Mouse (Mus musculus) liver, embryonic 14.5 days (tissue): ENCODE results near the gene Tspan2. TPM values are rescaled to one million over a fixed set of nuclear protein-coding genes. Genes with fewer than 3 reads are reported as not detected.

Experiments
- ATAC-seq: fragments of 200-750 bp; cut with Nextera tagmentation; 2 replicates; pipeline ENCODE4 v1.8.0; 2017; ENCODE audit warnings: moderate number of reproducible peaks, mild to moderate bottlenecking, moderate library complexity; ENCODE audit not compliant: insufficient read depth
- DNase-seq, 3 experiments: peaks; one replicate each; pipeline ENCODE4 v3.0.0-alpha.2; 2012 to 2013; ENCODE audit warnings: low read depth in 3 of 3, low spot score in 3 of 3
- H3K27ac ChIP-seq: fragments of 300-500 bp; sonication (generic); 2 replicates; pipeline ENCODE4 v1.5.1; 2014; ENCODE audit warnings: moderate library complexity, mild to moderate bottlenecking, control low read depth, inconsistent platforms
- H3K27me3 ChIP-seq: fragments of 300-500 bp; sonication (generic); 2 replicates; pipeline ENCODE4 v1.6.1; 2014; ENCODE audit warnings: mild to moderate bottlenecking, low read length, moderate library complexity; ENCODE audit not compliant: control insufficient read depth, insufficient read depth
- H3K36me3 ChIP-seq: fragments of 300-500 bp; sonication (generic); replicated peaks from 2 replicates; pipeline ENCODE4 v1.6.1; 2014; ENCODE audit warnings: low read depth; ENCODE audit not compliant: control insufficient read depth, insufficient read depth
- H3K4me1 ChIP-seq, 2 experiments: fragments of 200-500 bp in 1 of 2; fragments of 300-500 bp in 1 of 2; sonication (generic) in 1 of 2; replicated peaks; 2 replicates each; pipeline ENCODE4 v1.6.1; 2012 to 2014; ENCODE audit warnings: antibody characterized with exemption in 1 of 2, inconsistent platforms in 1 of 2, low read length in 1 of 2; ENCODE audit not compliant: control insufficient read depth in 2 of 2, insufficient read depth in 2 of 2
- H3K4me2 ChIP-seq: fragments of 300-500 bp; sonication (generic); 2 replicates; pipeline ENCODE4 v1.6.1; 2014; ENCODE audit warnings: low read depth, mild to moderate bottlenecking, control low read depth, moderate library complexity
- H3K4me3 ChIP-seq, 2 experiments: fragments of 200-500 bp in 1 of 2; fragments of 300-500 bp in 1 of 2; sonication (generic) in 1 of 2; 2 replicates each; pipeline ENCODE4 v1.5.1; 2012 to 2014; ENCODE audit warnings: low read depth in 2 of 2, low read length in 2 of 2, mild to moderate bottlenecking in 2 of 2, control low read depth in 1 of 2, inconsistent platforms in 1 of 2, moderate library complexity in 1 of 2; ENCODE audit not compliant: insufficient read depth in 1 of 2
- H3K9ac ChIP-seq: fragments of 300-500 bp; sonication (generic); replicated peaks from 2 replicates; pipeline ENCODE4 v1.6.1; 2014; ENCODE audit warnings: mild to moderate bottlenecking, control low read depth, moderate library complexity
- H3K9me3 ChIP-seq: fragments of 300-500 bp; sonication (generic); 2 replicates; pipeline ENCODE4 v1.6.1; 2016; ENCODE audit warnings: low read length, mixed read lengths; ENCODE audit not compliant: control insufficient read depth
- CTCF ChIP-seq: IDR thresholded peaks from 2 replicates; pipeline ENCODE4 v1.5.1; 2016; ENCODE audit warnings: antibody characterized with exemption, low read depth, control low read depth
- EP300 ChIP-seq: IDR thresholded peaks from 2 replicates; pipeline ENCODE4 v1.6.1; 2016; ENCODE audit warnings: antibody characterized with exemption, low read depth
- WGBS: fragments of 180-500 bp; shearing (Covaris S2); extraction: QIAGEN DNeasy Blood & Tissue Kit; methylation state at CpG from one replicate; pipeline ENCODE4 v1.1.7; 2014; ENCODE audit not compliant: insufficient replicate concordance; 5-methylcytosine and 5-hydroxymethylcytosine counted together
- polyA plus RNA-seq, 2 experiments: library from polyadenylated mRNA; depleted of rRNA in 1 of 2; stranded (reverse) in 1 of 2; unstranded in 1 of 2; fragments of >200 nt; fragmentation: Nextera tagmentation in 1 of 2; extraction: Ambion mirVana in 1 of 2; gene quantifications; 2 replicates each; pipeline versions ENCODE4 v1.2.1 to v1.2.3; 2012 to 2014

Gene Tspan2
- polyA plus RNA-seq, 2 experiments = 1.2 to 2.2 TPM

DNA sequence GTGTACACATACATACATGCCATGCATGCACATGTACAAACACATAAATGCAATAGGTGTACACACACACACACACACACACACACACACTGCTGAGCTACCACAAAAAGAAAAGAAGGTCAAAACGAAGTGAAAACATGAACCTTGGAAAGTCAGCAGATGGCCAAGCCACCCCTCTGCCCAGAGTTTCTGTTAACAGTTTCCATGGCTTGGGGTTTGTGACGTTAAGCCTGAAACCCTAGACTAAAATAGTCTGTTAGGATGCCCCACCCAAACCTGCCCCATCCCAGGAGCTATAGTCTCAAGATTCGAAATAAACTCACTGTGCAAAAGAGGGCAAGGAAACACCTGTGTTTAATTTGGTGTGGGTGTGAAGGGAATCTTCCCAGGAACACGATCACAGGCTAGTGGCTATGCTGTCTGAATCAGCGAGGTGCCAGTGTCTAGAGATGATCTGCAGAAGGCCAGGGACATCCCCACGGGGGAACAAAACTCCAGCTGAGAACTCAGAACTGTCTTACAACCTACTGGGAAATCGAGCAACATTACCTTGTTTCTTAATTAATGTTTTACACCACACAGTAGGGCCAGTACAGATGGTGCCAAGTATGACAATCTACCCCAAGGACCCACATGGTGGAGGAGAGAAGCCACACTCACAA is 9.4 kb upstream of the Tspan2 start:
- no peaks in the 10 kb centered on the region for H3K27me3 ChIP-seq
- H3K4me2 ChIP-seq = no peak overlapping the region
- no peak for DNase-seq
- no peak for ATAC-seq
- H3K4me1 ChIP-seq = peaks cover 3 to 7% of the 10 kb centered on the region in 2 experiments; a peak in 2 of 4 replicates
- H3K4me3 ChIP-seq = no peak overlapping the region
- H3K27ac ChIP-seq = no peak overlapping the region
- WGBS = 47% methylated on average over 7 of the region's 7 CpGs
- TF ChIP-seq CTCF = no peak
- TF ChIP-seq EP300 = no peak
- H3K9ac ChIP-seq = no peak overlapping the region
- no peaks in the 10 kb centered on the region for H3K9me3 ChIP-seq
- H3K36me3 ChIP-seq = no peaks in the 10 kb centered on the region

DNA sequence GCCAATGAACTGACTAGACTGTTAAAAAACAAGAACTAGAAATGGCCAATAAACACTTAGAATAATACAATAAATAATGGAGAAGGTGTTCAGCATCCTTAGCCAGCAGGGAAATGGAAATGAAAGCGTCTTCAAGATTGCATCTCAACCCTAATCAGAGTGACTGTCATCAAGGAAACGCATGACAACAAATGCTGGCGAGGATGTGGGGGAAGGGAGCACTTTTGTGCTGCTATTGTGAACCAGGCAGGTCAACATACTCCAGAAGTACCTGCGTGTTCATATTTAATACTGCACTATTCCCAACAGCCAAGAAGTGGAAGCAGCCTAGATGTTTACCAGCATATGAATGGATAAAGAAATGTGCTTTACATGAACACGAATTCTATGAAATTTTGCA is 4.9 kb upstream of the Tspan2 start:
- no peak for ATAC-seq
- Histone ChIP-seq H3K4me1 (peaks cover 0 to under 1% of the 10 kb centered on the region in 2 experiments; a peak in 2 of 4 replicates), H3K4me3 (no peak overlapping the region), H3K9me3 (no peaks in the 10 kb centered on the region), H3K9ac (no peak overlapping the region), H3K27me3 (peaks cover 4% of the 10 kb centered on the region; the same call in 1 of the 2 replicates), H3K4me2 (no peak overlapping the region), H3K27ac (no peak overlapping the region), H3K36me3 (no peaks in the 10 kb centered on the region)
- WGBS = 20% methylated on average over 5 of the region's 5 CpGs
- DNase-seq = no peak
- TF ChIP-seq CTCF = no peak
- TF ChIP-seq EP300 = no peak

DNA sequence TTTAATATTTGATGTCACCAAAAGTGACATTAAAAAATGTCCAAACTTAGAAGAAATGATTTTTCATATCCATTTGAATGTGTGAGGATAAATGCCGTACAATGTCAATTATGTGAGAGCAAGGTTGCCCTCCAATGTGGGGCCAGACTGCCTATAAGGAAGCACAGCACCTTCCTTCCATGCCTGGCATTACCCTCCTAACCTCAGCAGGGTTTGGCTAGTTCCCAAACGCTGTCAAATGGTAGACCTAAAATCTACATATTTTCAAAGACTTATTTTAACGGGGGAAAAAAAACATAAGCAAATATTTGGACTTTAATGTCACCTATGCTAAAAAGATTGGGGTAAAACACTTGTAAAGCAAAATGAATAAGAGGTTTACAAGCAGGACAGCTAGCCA is 3.2 kb upstream of the Tspan2 start:
- H3K27me3 ChIP-seq = peaks cover 19% of the 10 kb centered on the region
- no peaks in the 10 kb centered on the region for H3K36me3 ChIP-seq
- H3K4me1 ChIP-seq = no peaks in the 10 kb centered on the region
- H3K27ac ChIP-seq = no peak overlapping the region
- no peak overlapping the region for H3K4me2 ChIP-seq
- ATAC-seq (no peak), DNase-seq (no peak)
- WGBS = 51% methylated on average over 3 of the region's 3 CpGs
- H3K4me3 ChIP-seq = no peak overlapping the region
- no peaks in the 10 kb centered on the region for H3K9me3 ChIP-seq
- H3K9ac ChIP-seq = no peak overlapping the region
- TF ChIP-seq EP300 = no peak
- TF ChIP-seq CTCF = no peak

DNA sequence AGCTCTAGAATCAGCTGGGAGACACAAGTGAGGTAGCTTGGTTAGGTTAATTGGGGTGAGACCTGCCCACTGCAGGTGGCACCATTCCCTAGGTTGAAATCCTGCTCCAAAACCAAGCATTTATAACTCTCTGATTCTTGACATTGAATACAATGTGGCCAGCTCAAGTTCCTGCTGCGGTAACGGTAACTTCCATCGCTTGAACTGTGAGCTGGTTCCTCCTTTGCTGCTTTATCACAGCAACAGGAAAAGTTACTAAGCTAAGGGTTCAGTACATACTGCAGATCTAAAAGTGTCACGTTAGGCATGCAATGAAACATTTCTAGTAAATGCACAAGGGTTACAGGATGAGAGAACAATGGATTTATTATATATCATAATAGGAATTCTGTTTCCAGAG is 1.7 kb upstream of the Tspan2 start:
- Histone ChIP-seq H3K4me3 (no peak overlapping the region), H3K4me1 (no peaks in the 10 kb centered on the region), H3K36me3 (no peaks in the 10 kb centered on the region), H3K9me3 (no peaks in the 10 kb centered on the region), H3K9ac (no peak overlapping the region), H3K27me3 (peaks cover 19% of the 10 kb centered on the region), H3K4me2 (no peak overlapping the region), H3K27ac (no peak overlapping the region)
- ATAC-seq (no peak), DNase-seq (no peak)
- WGBS = 7% methylated on average over 4 of the region's 4 CpGs
- no peak for TF ChIP-seq EP300
- TF ChIP-seq CTCF = no peak

DNA sequence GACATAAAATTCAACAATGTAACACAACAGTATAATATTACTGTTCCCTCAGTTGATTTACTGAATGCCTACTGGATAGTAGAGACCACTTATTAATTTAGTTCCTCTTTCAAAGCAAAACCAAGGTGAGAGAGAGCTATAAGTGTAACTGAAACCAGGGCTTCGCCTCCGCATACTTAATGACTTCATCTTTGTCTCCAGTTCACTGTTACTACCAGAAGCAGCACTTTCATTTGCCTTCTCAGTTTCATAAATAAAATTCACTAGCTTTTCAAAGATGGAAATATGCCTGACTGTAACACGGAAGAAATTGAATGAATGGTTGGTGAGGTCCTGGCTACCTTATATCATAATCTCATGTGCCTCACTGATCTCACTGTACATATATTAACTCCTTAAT is 1.3 kb upstream of the Tspan2 start:
- TF ChIP-seq CTCF (no peak), EP300 (no peak)
- H3K9ac ChIP-seq = no peak overlapping the region
- DNase-seq (no peak), ATAC-seq (no peak)
- no peak overlapping the region for H3K4me3 ChIP-seq
- no peaks in the 10 kb centered on the region for H3K4me1 ChIP-seq
- peaks cover 19% of the 10 kb centered on the region for H3K27me3 ChIP-seq
- H3K36me3 ChIP-seq = no peaks in the 10 kb centered on the region
- H3K27ac ChIP-seq = no peak overlapping the region
- WGBS = 53% methylated on average over 3 of the region's 3 CpGs
- no peaks in the 10 kb centered on the region for H3K9me3 ChIP-seq
- H3K4me2 ChIP-seq = no peak overlapping the region
